Mouse (Mus musculus): ENCODE results near the gene Fads2.

The Fads2 gene

GRCm38 (mm10) chr19:10061624-10062023 is 39.9 kb downstream of the Fads2 start:
- no peak for DNase-seq (ENCODE audit: low read depth, low spot score)

GRCm38 (mm10) chr19:10060783-10061590 is 40.6 kb downstream of the Fads2 start:
- no peak for DNase-seq (ENCODE audit: low read depth, low spot score)

GRCm38 (mm10) chr19:10059911-10060567 is 41.5 kb downstream of the Fads2 start:
- no peak for DNase-seq (ENCODE audit: low read depth, low spot score)

- DNase-seq (ENCODE audit: low read depth, low spot score) = no peak
These were observed 42.6 kb downstream of the Fads2 start for GRCm38 (mm10) chr19:10058876-10059427.

- DNase-seq (ENCODE audit: low read depth, low spot score) = no peak
These were observed 43.2 kb downstream of the Fads2 start for GRCm38 (mm10) chr19:10058352-10058825.

- DNase-seq (ENCODE audit: low read depth, low spot score) = no peak
These were observed 43.8 kb downstream of the Fads2 start for GRCm38 (mm10) chr19:10057486-10058351.

- DNase-seq (ENCODE audit: low read depth, low spot score) = no peak
These were observed 44.9 kb downstream of the Fads2 start for GRCm38 (mm10) chr19:10056686-10057085.

GRCm38 (mm10) chr19:10055783-10056660 is 45.5 kb downstream of the Fads2 start:
- no peak for DNase-seq (ENCODE audit: low read depth, low spot score)

GRCm38 (mm10) chr19:10055261-10055660 is 46.3 kb downstream of the Fads2 start:
- DNase-seq (ENCODE audit: low read depth, low spot score) = no peak

GRCm38 (mm10) chr19:10054361-10055075 is 47.0 kb downstream of the Fads2 start:
- DNase-seq (ENCODE audit: low read depth, low spot score) = no peak

- no peak for DNase-seq (ENCODE audit: low read depth, low spot score)
These were observed 47.8 kb downstream of the Fads2 start for GRCm38 (mm10) chr19:10053692-10054260.

- no peak for DNase-seq (ENCODE audit: low read depth, low spot score)
These were observed 48.8 kb downstream of the Fads2 start for GRCm38 (mm10) chr19:10052698-10053097.

GRCm38 (mm10) chr19:10050438-10050837 is 51.1 kb downstream of the Fads2 start:
- no peak for DNase-seq (ENCODE audit: low read depth, low spot score)

GRCm38 (mm10) chr19:10049533-10049932 is 52.0 kb downstream of the Fads2 start:
- no peak for DNase-seq (ENCODE audit: low read depth, low spot score)

GRCm38 (mm10) chr19:10046983-10047382 is 54.6 kb downstream of the Fads2 start:
- DNase-seq (ENCODE audit: low read depth, low spot score) = no peak

- no peak for DNase-seq (ENCODE audit: low read depth, low spot score)
These were observed 55.2 kb downstream of the Fads2 start for GRCm38 (mm10) chr19:10046346-10046745.

GRCm38 (mm10) chr19:10045707-10046106 is 55.8 kb downstream of the Fads2 start:
- no peak for DNase-seq (ENCODE audit: low read depth, low spot score)

GRCm38 (mm10) chr19:10043643-10044042 is 57.9 kb downstream of the Fads2 start:
- no peak for DNase-seq (ENCODE audit: low read depth, low spot score)

- DNase-seq (ENCODE audit: low read depth, low spot score) = no peak
These were observed 58.7 kb downstream of the Fads2 start for GRCm38 (mm10) chr19:10042816-10043215.

GRCm38 (mm10) chr19:10042232-10042631 is 59.3 kb downstream of the Fads2 start:
- DNase-seq (ENCODE audit: low read depth, low spot score) = no peak

All from c-Kit-negative CD71-positive TER-119-positive erythroid progenitor cells, embryonic 14.5 days (primary cell).